Mouse (Mus musculus) embryonic facial prominence, embryonic 13.5 days (tissue): ENCODE results near the gene Togaram2. TPM values are rescaled to one million over a fixed set of nuclear protein-coding genes. Genes with fewer than 3 reads are reported as not detected.
"Not testable (repeated sequence)": the region's sequence is repeated elsewhere in the genome, so short reads cannot be mapped to it uniquely, and the experiment has no call there.

Source experiments
- ATAC-seq: fragments of 200-750 bp; cut with Nextera tagmentation; 2 replicates; pipeline ENCODE4 v1.8.0; 2017; ENCODE audit warnings: low read depth; ENCODE audit not compliant: insufficient number of reproducible peaks, insufficient read depth, low FRiP score, low TSS enrichment
- H3K27ac ChIP-seq: fragments of 300-500 bp; sonication (generic); 2 replicates; pipeline ENCODE4 v1.5.1; 2015; ENCODE audit warnings: moderate library complexity, mild to moderate bottlenecking, inconsistent platforms
- H3K27me3 ChIP-seq: fragments of 300-500 bp; sonication (generic); 2 replicates; pipeline ENCODE4 v1.6.1; 2015; ENCODE audit warnings: mild to moderate bottlenecking, inconsistent platforms
- H3K36me3 ChIP-seq: fragments of 300-500 bp; sonication (generic); 2 replicates; pipeline ENCODE4 v1.6.1; 2015; ENCODE audit warnings: mild to moderate bottlenecking, inconsistent platforms
- H3K4me1 ChIP-seq: fragments of 300-500 bp; sonication (generic); 2 replicates; pipeline ENCODE4 v1.6.1; 2015; ENCODE audit warnings: inconsistent platforms
- H3K4me2 ChIP-seq: fragments of 300-500 bp; sonication (generic); 2 replicates; pipeline ENCODE4 v1.6.1; 2015; ENCODE audit warnings: moderate library complexity, mild to moderate bottlenecking, inconsistent platforms
- H3K4me3 ChIP-seq: fragments of 300-500 bp; sonication (generic); 2 replicates; pipeline ENCODE4 v1.5.1; 2015; ENCODE audit warnings: mild to moderate bottlenecking, inconsistent platforms
- H3K9ac ChIP-seq: fragments of 300-500 bp; sonication (generic); 2 replicates; pipeline ENCODE4 v1.6.1; 2015; ENCODE audit warnings: mild to moderate bottlenecking, inconsistent platforms
- H3K9me3 ChIP-seq: fragments of 300-500 bp; sonication (generic); 2 replicates; pipeline ENCODE4 v1.6.1; 2016; ENCODE audit warnings: inconsistent platforms
- WGBS: fragments of 180-500 bp; shearing (Covaris S2); methylation state at CpG from one replicate; pipeline ENCODE4 v1.1.7; 2015; ENCODE audit warnings: mixed read lengths; 5-methylcytosine and 5-hydroxymethylcytosine counted together
- polyA plus RNA-seq: library from polyadenylated mRNA; unstranded; fragments of >200 nt; fragmentation: Nextera tagmentation; extraction: Ambion mirVana; gene quantifications from 2 replicates; pipeline ENCODE4 v1.2.1, GENCODE M21; 2015

Gene Togaram2
- polyA plus RNA-seq = 0.12 and 0.41 TPM in 2 replicates

- H3K4me2 ChIP-seq = no peak within 1 kb of the TSS
- H3K27ac ChIP-seq = no peak within 1 kb of the TSS
- no peak for ATAC-seq
- WGBS = 61% methylated on average over 9 of the region's 9 CpGs
- no peak within 1 kb of the TSS for H3K4me3 ChIP-seq
- H3K9ac ChIP-seq = no peak within 1 kb of the TSS
- no peaks in the 10 kb centered on the region for H3K9me3 ChIP-seq
- H3K4me1 ChIP-seq = 0 out of 2 replicates have a peak, but pooled peaks cover 6% of the 10 kb centered on the region
- H3K36me3 ChIP-seq = no peaks in the 10 kb centered on the region
- H3K27me3 ChIP-seq = no peaks in the 10 kb centered on the region
Measured at GRCm38 (mm10) chr17:71673092-71673491, at the start of gene Togaram2. TSS of gene Togaram2 (plus strand) at chr17:71673261.

DNA sequence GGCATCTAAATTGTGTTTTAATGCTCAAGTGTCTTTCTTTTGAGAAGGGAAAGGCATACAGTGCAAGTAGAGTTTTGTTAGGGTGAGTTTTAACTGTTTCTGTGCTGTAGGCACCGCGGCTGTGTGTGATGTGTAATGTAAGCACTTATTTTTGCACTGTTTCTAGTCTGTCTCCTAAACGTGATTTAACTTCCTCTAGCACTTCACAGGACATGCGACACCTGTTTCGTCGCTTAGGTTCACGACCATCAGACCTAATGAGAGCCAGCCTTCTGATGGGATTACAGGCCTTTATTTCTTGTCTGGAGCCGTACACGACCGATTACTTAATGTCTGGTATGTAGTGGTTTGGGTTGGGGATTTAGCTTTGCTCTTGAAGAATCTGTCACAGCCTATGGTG is 41.3 kb upstream of the Togaram2 start:
- H3K9ac ChIP-seq = no peak overlapping the region
- H3K4me3 ChIP-seq = no peak overlapping the region
- no peak overlapping the region for H3K27ac ChIP-seq
- no peaks in the 10 kb centered on the region for H3K4me1 ChIP-seq
- peaks cover 87% of the 10 kb centered on the region for H3K36me3 ChIP-seq
- no peak overlapping the region for H3K4me2 ChIP-seq
- H3K27me3 ChIP-seq = no peaks in the 10 kb centered on the region
- H3K9me3 ChIP-seq = no peaks in the 10 kb centered on the region
- no peak for ATAC-seq
- 76% methylated on average over 10 of the region's 10 CpGs for WGBS

- Histone ChIP-seq H3K36me3 (peaks cover 88% of the 10 kb centered on the region), H3K4me2 (no peak overlapping the region), H3K9me3 (no peaks in the 10 kb centered on the region), H3K4me1 (no peaks in the 10 kb centered on the region), H3K9ac (no peak overlapping the region), H3K27me3 (no peaks in the 10 kb centered on the region), H3K27ac (no peak overlapping the region), H3K4me3 (no peak overlapping the region)
- no peak for ATAC-seq
- WGBS = 84% methylated on average over 8 of the region's 8 CpGs
Measured at GRCm38 (mm10) chr17:71633350-71633749, 39.7 kb upstream of the Togaram2 start.

DNA sequence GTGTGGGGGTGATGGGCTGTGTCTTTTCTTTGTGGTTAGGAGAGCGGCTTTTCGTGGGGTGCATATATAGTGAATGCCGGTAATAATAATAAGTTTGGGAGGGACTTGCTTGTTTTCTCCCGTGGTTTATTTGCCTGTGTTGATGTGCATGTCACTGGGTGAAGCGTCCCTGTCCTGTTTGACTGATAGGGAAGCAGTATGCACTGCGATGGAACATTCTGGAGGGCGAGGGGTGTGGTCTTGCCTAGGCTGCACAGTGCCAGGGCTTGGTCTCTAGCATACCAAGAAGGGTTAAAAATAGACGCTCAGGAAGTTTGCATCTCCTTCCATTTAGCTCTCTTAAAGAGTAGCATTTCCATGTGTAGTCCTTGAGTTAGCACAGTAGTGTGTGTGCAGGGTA is 36.3 kb upstream of the Togaram2 start:
- no peaks in the 10 kb centered on the region for H3K27me3 ChIP-seq
- no peak overlapping the region for H3K27ac ChIP-seq
- no peaks in the 10 kb centered on the region for H3K9me3 ChIP-seq
- H3K4me3 ChIP-seq = no peak overlapping the region
- H3K4me1 ChIP-seq = no peaks in the 10 kb centered on the region
- H3K36me3 ChIP-seq = peaks cover 91% of the 10 kb centered on the region
- 91% methylated on average over 8 of the region's 8 CpGs for WGBS
- H3K4me2 ChIP-seq = no peak overlapping the region
- no peak overlapping the region for H3K9ac ChIP-seq
- no peak for ATAC-seq

DNA sequence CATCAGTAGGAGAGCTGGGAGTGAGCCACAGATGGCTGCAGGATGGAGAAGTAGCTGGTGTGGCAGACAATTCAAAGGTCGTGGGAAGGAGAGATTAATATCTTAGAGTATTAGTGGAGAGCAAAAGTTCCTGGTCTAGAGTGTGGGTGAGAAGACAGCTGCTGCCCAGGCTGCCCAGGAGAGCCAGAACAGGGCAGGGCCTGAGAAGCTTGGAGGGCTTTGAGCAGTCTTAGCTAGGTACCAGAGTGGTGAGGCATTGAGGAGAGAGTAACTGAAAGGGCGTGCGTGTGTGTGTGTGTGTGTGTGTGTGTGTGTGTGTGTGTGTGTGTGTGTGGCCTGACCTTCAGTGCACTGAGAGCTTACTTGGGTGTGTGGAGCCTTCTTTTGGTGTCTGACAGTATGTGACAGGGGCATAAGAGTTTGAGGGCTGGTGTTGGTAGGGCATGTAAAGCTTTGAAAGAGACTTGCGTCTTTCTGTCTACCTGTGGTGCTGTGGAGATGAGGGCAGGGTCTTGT is 35.3 kb upstream of the Togaram2 start:
- H3K4me3 ChIP-seq = no peak overlapping the region
- H3K27ac ChIP-seq = no peak overlapping the region
- WGBS = 92% methylated on average over 4 of the region's 4 CpGs
- no peaks in the 10 kb centered on the region for H3K27me3 ChIP-seq
- H3K36me3 ChIP-seq = peaks cover 94% of the 10 kb centered on the region
- H3K4me2 ChIP-seq = no peak overlapping the region
- H3K9me3 ChIP-seq = no peaks in the 10 kb centered on the region
- no peak for ATAC-seq
- no peak overlapping the region for H3K9ac ChIP-seq
- no peaks in the 10 kb centered on the region for H3K4me1 ChIP-seq

DNA sequence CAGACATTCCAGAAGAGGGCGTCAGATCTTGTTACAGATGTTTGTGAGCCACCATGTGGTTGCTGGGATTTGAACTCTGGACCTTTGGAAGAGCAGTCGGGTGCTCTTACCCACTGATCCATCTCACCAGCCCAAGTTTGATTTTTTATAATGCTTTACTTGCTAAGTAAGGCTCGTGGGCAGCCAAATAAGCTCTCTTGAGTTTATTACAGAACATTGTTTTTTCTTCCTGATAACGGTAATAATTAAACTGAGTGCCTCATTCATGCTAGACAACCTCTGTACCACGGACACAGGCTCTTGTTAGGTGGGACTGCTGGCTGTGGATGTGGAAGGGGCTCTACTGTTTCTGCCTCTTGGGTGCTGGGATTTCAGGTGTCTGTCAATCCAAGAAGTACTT is 34.0 kb upstream of the Togaram2 start:
- WGBS = 81% methylated on average over 5 of the region's 5 CpGs
- not testable (repeated sequence) for H3K4me1 ChIP-seq, H3K4me2 ChIP-seq, H3K9me3 ChIP-seq, ATAC-seq, H3K4me3 ChIP-seq, H3K9ac ChIP-seq, H3K27ac ChIP-seq, H3K27me3 ChIP-seq
- H3K36me3 ChIP-seq = peaks cover 89% of the 10 kb centered on the region

- no peak for ATAC-seq
- no peak overlapping the region for H3K9ac ChIP-seq
- 90% methylated on average over 9 of the region's 9 CpGs for WGBS
- H3K36me3 ChIP-seq = peaks cover 87% of the 10 kb centered on the region
- no peaks in the 10 kb centered on the region for H3K27me3 ChIP-seq
- H3K9me3 ChIP-seq = no peaks in the 10 kb centered on the region
- H3K4me2 ChIP-seq = no peak overlapping the region
- H3K4me3 ChIP-seq = no peak overlapping the region
- H3K27ac ChIP-seq = no peak overlapping the region
- no peaks in the 10 kb centered on the region for H3K4me1 ChIP-seq
Measured at GRCm38 (mm10) chr17:71640421-71641085, 32.5 kb upstream of the Togaram2 start.

DNA sequence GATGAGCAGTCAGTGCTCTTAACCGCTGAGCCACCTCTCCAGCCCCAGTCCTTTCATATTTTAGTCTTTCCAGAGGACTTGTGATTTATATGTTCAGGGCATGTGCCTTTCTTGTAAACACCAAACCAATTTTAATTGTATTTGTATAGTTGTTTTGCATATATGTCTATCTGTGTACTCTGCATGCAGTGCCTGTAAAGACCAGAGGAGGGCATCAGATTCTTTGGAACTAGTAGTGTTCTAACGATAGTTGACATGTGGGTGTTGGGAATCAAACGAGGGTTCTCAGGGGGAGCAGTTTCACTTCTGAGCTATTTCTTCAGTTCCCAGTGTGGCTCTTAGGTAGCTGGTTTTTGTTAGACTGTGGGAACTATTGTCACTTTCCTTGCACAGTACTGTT is 30.9 kb upstream of the Togaram2 start:
- H3K36me3 ChIP-seq = peaks cover 82% of the 10 kb centered on the region

DNA sequence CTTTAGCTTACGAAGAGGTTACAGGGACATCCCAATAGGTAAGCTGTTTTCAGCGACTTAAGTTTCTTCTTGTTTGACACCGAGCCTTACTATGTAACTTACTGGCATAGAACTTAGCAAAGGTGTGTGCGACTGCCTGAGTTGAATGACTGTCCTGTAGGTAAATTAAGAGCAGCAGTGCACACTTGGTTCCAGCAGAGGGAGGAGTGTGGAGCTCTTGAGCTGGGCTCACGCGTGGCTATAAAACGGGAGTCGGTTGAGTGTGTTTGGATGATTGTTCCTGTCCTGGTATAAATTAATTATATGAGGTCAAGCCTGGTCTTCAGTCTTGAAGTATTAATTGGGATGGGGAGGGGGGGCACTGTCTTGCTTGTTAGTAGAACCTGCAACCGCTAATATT is 23.1 kb upstream of the Togaram2 start:
- H3K36me3 ChIP-seq = peaks cover 69% of the 10 kb centered on the region
- H3K4me1 ChIP-seq = no peaks in the 10 kb centered on the region
- no peaks in the 10 kb centered on the region for H3K27me3 ChIP-seq
- H3K4me2 ChIP-seq = no peak overlapping the region
- H3K27ac ChIP-seq = no peak overlapping the region
- no peak for ATAC-seq
- WGBS = 93% methylated on average over 9 of the region's 9 CpGs
- no peak overlapping the region for H3K9ac ChIP-seq
- H3K4me3 ChIP-seq = no peak overlapping the region
- H3K9me3 ChIP-seq = no peaks in the 10 kb centered on the region

More for the DNA sequence above, 30.9 kb upstream of the Togaram2 start:
- H3K9me3 ChIP-seq = no peaks in the 10 kb centered on the region
- no peak overlapping the region for H3K4me3 ChIP-seq
- no peak overlapping the region for H3K9ac ChIP-seq
- 86% methylated on average over 3 of the region's 3 CpGs for WGBS
- H3K4me1 ChIP-seq = no peaks in the 10 kb centered on the region
- H3K27ac ChIP-seq = no peak overlapping the region
- H3K27me3 ChIP-seq = no peaks in the 10 kb centered on the region
- ATAC-seq = no peak
- no peak overlapping the region for H3K4me2 ChIP-seq

DNA sequence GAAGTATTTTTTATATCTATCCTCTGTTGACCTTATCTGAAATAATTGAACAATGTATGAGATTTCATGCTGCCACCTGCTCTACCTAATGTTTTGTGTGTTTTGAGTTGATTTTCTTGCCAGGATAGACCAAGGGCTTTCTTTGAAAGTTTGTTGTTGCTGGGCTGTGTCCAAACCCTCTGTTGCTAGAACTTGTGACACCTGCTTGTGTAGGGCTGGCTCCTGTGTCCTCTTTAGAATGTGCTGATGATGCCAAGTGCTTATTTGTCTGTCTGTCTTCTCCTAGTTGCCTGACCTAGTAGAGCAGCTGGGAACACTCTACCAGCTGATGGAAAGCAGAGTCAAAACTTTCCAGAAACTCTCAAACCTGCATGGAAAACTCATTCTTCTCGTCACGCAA is 20.6 kb upstream of the Togaram2 start:
- H3K4me3 ChIP-seq = no peak overlapping the region
- 0 out of 2 replicates have a peak overlapping the region, but pooled peaks have one; percentile 7 for H3K27ac ChIP-seq
- no peak for ATAC-seq
- 86% methylated on average over 2 of the region's 2 CpGs for WGBS
- no peaks in the 10 kb centered on the region for H3K9me3 ChIP-seq
- H3K27me3 ChIP-seq = no peaks in the 10 kb centered on the region
- H3K36me3 ChIP-seq = peaks cover 75% of the 10 kb centered on the region
- no peak overlapping the region for H3K4me2 ChIP-seq
- H3K4me1 ChIP-seq = no peaks in the 10 kb centered on the region
- H3K9ac ChIP-seq = no peak overlapping the region

DNA sequence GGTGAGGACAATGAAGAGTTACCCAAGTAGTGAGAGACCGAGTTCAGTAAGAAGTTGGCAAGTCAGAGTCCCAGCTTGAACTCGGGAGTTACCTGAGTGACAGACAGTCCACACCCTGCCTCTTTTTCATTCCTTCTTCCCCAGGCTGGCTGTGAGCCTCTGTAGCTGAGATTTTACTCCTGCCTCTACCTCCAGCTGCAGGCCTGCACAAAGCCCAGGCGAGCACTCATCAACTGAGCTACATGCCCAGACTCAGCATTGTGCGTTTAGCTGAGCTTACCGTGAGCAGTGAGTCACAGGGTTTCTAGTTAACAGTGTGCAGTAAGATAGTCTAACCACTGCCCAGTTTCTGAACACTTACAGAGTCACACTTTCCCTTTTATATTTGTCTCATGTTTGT is 20.1 kb upstream of the Togaram2 start:
- Histone ChIP-seq H3K4me1 (no peaks in the 10 kb centered on the region), H3K4me2 (no peak overlapping the region), H3K36me3 (peaks cover 79% of the 10 kb centered on the region), H3K27me3 (no peaks in the 10 kb centered on the region), H3K9ac (no peak overlapping the region), H3K4me3 (no peak overlapping the region), H3K9me3 (no peaks in the 10 kb centered on the region), H3K27ac (no peak overlapping the region)
- WGBS = 81% methylated on average over 5 of the region's 5 CpGs
- no peak for ATAC-seq

GRCm38 (mm10) chr17:71657521-71657920 is 15.5 kb upstream of the Togaram2 start:
- no peak overlapping the region for H3K27ac ChIP-seq
- H3K9me3 ChIP-seq = no peaks in the 10 kb centered on the region
- H3K36me3 ChIP-seq = peaks cover 47% of the 10 kb centered on the region
- peaks cover 4% of the 10 kb centered on the region; the same call in 1 of the 2 replicates for H3K4me1 ChIP-seq
- WGBS = 84% methylated on average over 4 of the region's 4 CpGs
- H3K27me3 ChIP-seq = no peaks in the 10 kb centered on the region
- H3K4me3 ChIP-seq = no peak overlapping the region
- no peak overlapping the region for H3K9ac ChIP-seq
- no peak overlapping the region for H3K4me2 ChIP-seq
- ATAC-seq = no peak
